Mouse (Mus musculus): Measurements from ENCODE around the gene Slc15a1.
"Not testable (repeated sequence)": the region's sequence is repeated elsewhere in the genome, so short reads cannot be mapped to it uniquely, and the experiment has no call there.

The Slc15a1 gene

GRCm38 (mm10) chr14:121451424-121452029, 53.5 kb downstream of the Slc15a1 start:
- no peak for DNase-seq (ENCODE audit: low spot score)

GRCm38 (mm10) chr14:121450504-121451423, 54.3 kb downstream of the Slc15a1 start:
- DNase-seq (ENCODE audit: low spot score): no peak

- no peak for DNase-seq (ENCODE audit: low spot score)
Measured at GRCm38 (mm10) chr14:121446951-121447350, 58.1 kb downstream of the Slc15a1 start.

GRCm38 (mm10) chr14:121445194-121445593, 59.9 kb downstream of the Slc15a1 start:
- DNase-seq (ENCODE audit: low spot score): peak; percentile 47

- no peak for DNase-seq (ENCODE audit: low spot score)
Measured at GRCm38 (mm10) chr14:121440807-121441206, 64.2 kb downstream of the Slc15a1 start.

- no peak for DNase-seq (ENCODE audit: low spot score)
Measured at GRCm38 (mm10) chr14:121437026-121437425, 68.0 kb downstream of the Slc15a1 start.

- no peak for DNase-seq (ENCODE audit: low spot score)
Measured at GRCm38 (mm10) chr14:121436455-121436854, 68.6 kb downstream of the Slc15a1 start.

GRCm38 (mm10) chr14:121435794-121436193, 69.3 kb downstream of the Slc15a1 start:
- no peak for DNase-seq (ENCODE audit: low spot score)

GRCm38 (mm10) chr14:121431261-121431660, 73.8 kb downstream of the Slc15a1 start:
- DNase-seq (ENCODE audit: low spot score): no peak

- DNase-seq (ENCODE audit: low spot score): no peak
Measured at GRCm38 (mm10) chr14:121429854-121430535, 75.1 kb downstream of the Slc15a1 start.

- no peak for DNase-seq (ENCODE audit: low spot score)
Measured at GRCm38 (mm10) chr14:121428148-121428547, 76.9 kb downstream of the Slc15a1 start.

- no peak for DNase-seq (ENCODE audit: low spot score)
Measured at GRCm38 (mm10) chr14:121426743-121427142, 78.3 kb downstream of the Slc15a1 start.

- DNase-seq (ENCODE audit: low spot score): no peak
Measured at GRCm38 (mm10) chr14:121425004-121425793, 79.9 kb downstream of the Slc15a1 start.

GRCm38 (mm10) chr14:121423341-121423751, 81.7 kb downstream of the Slc15a1 start:
- DNase-seq (ENCODE audit: low spot score): no peak

- no peak for DNase-seq (ENCODE audit: low spot score)
Measured at GRCm38 (mm10) chr14:121422664-121423340, 82.2 kb downstream of the Slc15a1 start.

- no peak for DNase-seq (ENCODE audit: low spot score)
Measured at GRCm38 (mm10) chr14:121422000-121422399, 83.1 kb downstream of the Slc15a1 start.

GRCm38 (mm10) chr14:121417594-121417993, 87.5 kb downstream of the Slc15a1 start:
- DNase-seq (ENCODE audit: low spot score): peak; percentile 33

- no peak for DNase-seq (ENCODE audit: low spot score)
Measured at GRCm38 (mm10) chr14:121416626-121417319, 88.3 kb downstream of the Slc15a1 start.

- DNase-seq (ENCODE audit: low spot score): no peak
Measured at GRCm38 (mm10) chr14:121414635-121415241, 90.3 kb downstream of the Slc15a1 start.

GRCm38 (mm10) chr14:121413726-121414125, 91.3 kb downstream of the Slc15a1 start:
- DNase-seq (ENCODE audit: low spot score): not testable (repeated sequence)
